Mouse (Mus musculus) stomach, embryonic 14.5 days (tissue): Measurements from ENCODE around the gene Rnf145. TPM values are rescaled to one million over a fixed set of nuclear protein-coding genes. Genes with fewer than 3 reads are reported as not detected.

Source experiments
- ATAC-seq: fragments of 200-750 bp; cut with Nextera tagmentation; 2 replicates; pipeline ENCODE4 v1.8.0; 2017; ENCODE audit warnings: low read depth, moderate TSS enrichment; ENCODE audit not compliant: insufficient number of reproducible peaks, insufficient read depth, low FRiP score
- H3K27ac ChIP-seq: fragments of 300-500 bp; sonication (generic); 2 replicates; pipeline ENCODE4 v1.5.1; 2014; ENCODE audit warnings: mild to moderate bottlenecking, low read length, moderate library complexity, mixed read lengths
- H3K27me3 ChIP-seq: fragments of 300-500 bp; sonication (generic); 2 replicates; pipeline ENCODE4 v1.6.1; 2014; ENCODE audit warnings: low read length, control low read depth, mixed read lengths; ENCODE audit not compliant: control insufficient read depth, insufficient read depth
- H3K36me3 ChIP-seq: fragments of 300-500 bp; sonication (generic); 2 replicates; pipeline ENCODE4 v1.6.1; 2014; ENCODE audit warnings: mild to moderate bottlenecking, control low read depth, low read length, moderate library complexity, mixed read lengths; ENCODE audit not compliant: control insufficient read depth, insufficient read depth
- H3K4me1 ChIP-seq: fragments of 300-500 bp; sonication (generic); 2 replicates; pipeline ENCODE4 v1.6.1; 2014; ENCODE audit warnings: low read length, control low read depth, mixed read lengths; ENCODE audit not compliant: control insufficient read depth, insufficient read depth
- H3K4me2 ChIP-seq: fragments of 300-500 bp; sonication (generic); replicated peaks from 2 replicates; pipeline ENCODE4 v1.6.1; 2014; ENCODE audit warnings: low read depth, low read length, control low read depth
- H3K4me3 ChIP-seq: fragments of 300-500 bp; sonication (generic); 2 replicates; pipeline ENCODE4 v1.5.1; 2014; ENCODE audit warnings: low read depth, low read length, control low read depth
- H3K9ac ChIP-seq: fragments of 300-500 bp; sonication (generic); replicated peaks from 2 replicates; pipeline ENCODE4 v1.6.1; 2014; ENCODE audit warnings: low read depth, mild to moderate bottlenecking, control low read depth, low read length, moderate library complexity, mixed read lengths
- H3K9me3 ChIP-seq: fragments of 300-500 bp; sonication (generic); 2 replicates; pipeline ENCODE4 v1.6.1; 2016; ENCODE audit warnings: low read depth, low read length, control low read depth; ENCODE audit not compliant: control insufficient read depth
- WGBS: fragments of 180-500 bp; shearing (Covaris S2); extraction: QIAGEN DNeasy Blood & Tissue Kit; methylation state at CpG from one replicate; pipeline ENCODE4 v1.1.7; 2014; 5-methylcytosine and 5-hydroxymethylcytosine counted together
- polyA plus RNA-seq: library from polyadenylated mRNA; unstranded; fragments of >200 nt; fragmentation: Nextera tagmentation; extraction: Ambion mirVana; gene quantifications from 2 replicates; pipeline ENCODE4 v1.2.1, GENCODE M21; 2014

The Rnf145 gene
- polyA plus RNA-seq, 1 experiment from 2014 or later: 84.7 TPM

DNA sequence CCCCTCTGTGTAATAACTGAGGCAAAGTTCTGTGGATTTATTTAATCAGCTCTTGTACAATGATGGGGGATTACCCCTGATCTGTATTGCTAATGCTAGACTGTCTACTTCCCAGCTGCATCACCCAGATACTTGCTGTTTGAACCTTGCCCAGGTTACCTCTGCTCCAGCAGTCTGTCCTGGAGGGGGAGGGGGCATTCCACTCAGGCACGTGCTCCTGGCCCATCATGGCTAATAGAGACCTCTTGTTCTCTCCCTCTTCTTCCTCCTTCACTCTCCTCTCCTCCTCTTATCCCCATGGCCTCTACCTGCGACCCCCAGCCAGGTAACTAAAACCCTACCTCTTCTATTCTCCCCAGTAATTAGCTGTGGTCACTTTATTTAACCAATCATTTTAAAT, 4.1 kb upstream of the Rnf145 start:
- Histone ChIP-seq H3K9ac (no peak overlapping the region), H3K27me3 (no peaks in the 10 kb centered on the region), H3K4me1 (peaks cover 7% of the 10 kb centered on the region; the same call in 1 of the 2 replicates), H3K9me3 (no peaks in the 10 kb centered on the region), H3K36me3 (no peaks in the 10 kb centered on the region), H3K4me2 (no peak overlapping the region), H3K4me3 (no peak overlapping the region), H3K27ac (no peak overlapping the region)
- 58% methylated on average over 2 of the region's 2 CpGs for WGBS
- ATAC-seq: no peak

- no peaks in the 10 kb centered on the region for H3K36me3 ChIP-seq
- peak overlapping the region; percentile 17; the same call in 1 of the 2 replicates for H3K27ac ChIP-seq
These were observed 2.4 kb upstream of the Rnf145 start for GRCm38 (mm10) chr11:44516362-44516761.

GRCm38 (mm10) chr11:44517561-44518280, 1.0 kb upstream of the Rnf145 start:
- Histone ChIP-seq H3K9ac (no peak overlapping the region), H3K4me1 (peaks cover 11% of the 10 kb centered on the region; the same call in 1 of the 2 replicates), H3K36me3 (no peaks in the 10 kb centered on the region), H3K9me3 (no peaks in the 10 kb centered on the region), H3K27ac (no peak overlapping the region), H3K27me3 (no peaks in the 10 kb centered on the region), H3K4me3 (peak overlapping the region; percentile 91), H3K4me2 (peak overlapping the region; percentile 90)
- no peak for ATAC-seq
- WGBS: 38% methylated on average over 6 of the region's 6 CpGs

More at GRCm38 (mm10) chr11:44516362-44516761, 2.4 kb upstream of the Rnf145 start:
- Histone ChIP-seq H3K4me2 (no peak overlapping the region), H3K4me1 (peaks cover 7% of the 10 kb centered on the region; the same call in 1 of the 2 replicates), H3K9ac (no peak overlapping the region), H3K4me3 (no peak overlapping the region), H3K27me3 (no peaks in the 10 kb centered on the region), H3K9me3 (no peaks in the 10 kb centered on the region)
- 23% methylated on average over 1 of the region's 1 CpGs for WGBS
- no peak for ATAC-seq

- no peaks in the 10 kb centered on the region for H3K9me3 ChIP-seq
- H3K9ac ChIP-seq: peak overlapping the region; percentile 86
- H3K4me3 ChIP-seq: peak overlapping the region; percentile 91
- peak overlapping the region; percentile 78 for H3K27ac ChIP-seq
- H3K4me2 ChIP-seq: peak overlapping the region; percentile 90
- H3K27me3 ChIP-seq: no peaks in the 10 kb centered on the region
- WGBS: under 1% methylated on average over 45 of the region's 61 CpGs
- H3K36me3 ChIP-seq: no peaks in the 10 kb centered on the region; the same call in 1 of the 2 replicates
- peak; percentile 53 for ATAC-seq
- H3K4me1 ChIP-seq: peaks cover 15% of the 10 kb centered on the region; the same call in 1 of the 2 replicates
These were observed 559 bp downstream of the Rnf145 start for GRCm38 (mm10) chr11:44519096-44519949.

- H3K27me3 ChIP-seq: no peaks in the 10 kb centered on the region
- H3K9ac ChIP-seq: peak overlapping the region; percentile 86
- peaks cover 15% of the 10 kb centered on the region; the same call in 1 of the 2 replicates for H3K4me1 ChIP-seq
- peaks cover 5% of the 10 kb centered on the region for H3K36me3 ChIP-seq
- no peaks in the 10 kb centered on the region for H3K9me3 ChIP-seq
- ATAC-seq: peak; percentile 76
- peak overlapping the region; percentile 90 for H3K4me2 ChIP-seq
- H3K27ac ChIP-seq: peak overlapping the region; percentile 78
- under 1% methylated on average over 28 of the region's 28 CpGs for WGBS
- H3K4me3 ChIP-seq: peak overlapping the region; percentile 91
These were observed 1.4 kb downstream of the Rnf145 start for GRCm38 (mm10) chr11:44519950-44520761.

- Histone ChIP-seq H3K4me3 (no peak overlapping the region), H3K9me3 (no peaks in the 10 kb centered on the region), H3K4me2 (no peak overlapping the region), H3K4me1 (peaks cover 11% of the 10 kb centered on the region; the same call in 1 of the 2 replicates), H3K36me3 (peaks cover 16% of the 10 kb centered on the region), H3K27ac (no peak overlapping the region), H3K9ac (no peak overlapping the region), H3K27me3 (no peaks in the 10 kb centered on the region)
- WGBS: 80% methylated on average over 5 of the region's 5 CpGs
- ATAC-seq: no peak
These were observed 3.8 kb downstream of the Rnf145 start for GRCm38 (mm10) chr11:44522594-44522993.

GRCm38 (mm10) chr11:44525765-44526164, 7.0 kb downstream of the Rnf145 start:
- 0 out of 2 replicates have a peak, but pooled peaks cover 8% of the 10 kb centered on the region for H3K4me1 ChIP-seq
- WGBS: 76% methylated on average over 4 of the region's 4 CpGs

More at GRCm38 (mm10) chr11:44525765-44526164, 7.0 kb downstream of the Rnf145 start:
- Histone ChIP-seq H3K9me3 (no peaks in the 10 kb centered on the region), H3K4me2 (no peak overlapping the region), H3K27me3 (no peaks in the 10 kb centered on the region), H3K27ac (no peak overlapping the region), H3K36me3 (peaks cover 31% of the 10 kb centered on the region), H3K9ac (no peak overlapping the region), H3K4me3 (no peak overlapping the region)
- ATAC-seq: no peak
